Mouse (Mus musculus) spleen, embryonic (tissue): Measurements from ENCODE around the gene Slco2a1.

Experiments
- CTCF ChIA-PET: fragments of 350-600 bp; sonication (Branson Sonifier 250); formaldehyde crosslinking; loops from one replicate; lab custom pipeline; 2022; lab: Charles Lee

Slco2a1 gene

GRCm38 (mm10) chr9:103116941-103117340, 128.4 kb downstream of the Slco2a1 start:
- CTCF ChIA-PET = no interaction called here

GRCm38 (mm10) chr9:103117495-103117894, 129.0 kb downstream of the Slco2a1 start:
- CTCF ChIA-PET = no interaction called here

GRCm38 (mm10) chr9:103117951-103118350, 129.4 kb downstream of the Slco2a1 start:
- CTCF ChIA-PET = no interaction called here

- CTCF ChIA-PET = no interaction called here
Observed at GRCm38 (mm10) chr9:103118651-103119275, 130.3 kb downstream of the Slco2a1 start.

- CTCF ChIA-PET = no interaction called here
Observed at GRCm38 (mm10) chr9:103119781-103120180, 131.3 kb downstream of the Slco2a1 start.

- CTCF ChIA-PET = no interaction called here
Observed at GRCm38 (mm10) chr9:103120231-103120630, 131.7 kb downstream of the Slco2a1 start.

- CTCF ChIA-PET = no interaction called here
Observed at GRCm38 (mm10) chr9:103121546-103121945, 133.0 kb downstream of the Slco2a1 start.

GRCm38 (mm10) chr9:103124746-103125145, 136.2 kb downstream of the Slco2a1 start:
- CTCF ChIA-PET = no interaction called here

- CTCF ChIA-PET = no interaction called here
Observed at GRCm38 (mm10) chr9:103133493-103134124, 145.1 kb downstream of the Slco2a1 start.

GRCm38 (mm10) chr9:103134450-103135030, 146.0 kb downstream of the Slco2a1 start:
- CTCF ChIA-PET = no interaction called here

GRCm38 (mm10) chr9:103139481-103139880, 151.0 kb downstream of the Slco2a1 start:
- CTCF ChIA-PET = no interaction called here

- CTCF ChIA-PET = no interaction called here
Observed at GRCm38 (mm10) chr9:103140384-103140783, 151.9 kb downstream of the Slco2a1 start.

- CTCF ChIA-PET = interaction anchor here (0.6 kb wide), 2 partner anchors 15 to 151 kb away, joined by 7 to 8 read pairs; no protein-coding TSS in a partner anchor
Observed at GRCm38 (mm10) chr9:103141266-103141665, 152.8 kb downstream of the Slco2a1 start.

GRCm38 (mm10) chr9:103143881-103144280, 155.4 kb downstream of the Slco2a1 start:
- CTCF ChIA-PET = no interaction called here

- CTCF ChIA-PET = no interaction called here
Observed at GRCm38 (mm10) chr9:103145351-103145750, 156.8 kb downstream of the Slco2a1 start.
